ENCODE assay signal across 26 mouse cellular contexts in genomic region chr1:158241848-158242556, GRCm38 (mm10).
"Had no signal": no experiment of that assay in that cellular context is flagged by ENCODE, and none has a peak within 500 bp of the region (broad histone marks: within the 10 kb centered on the region; RNA-seq: fewer than 3 reads in every experiment).

No protein-coding gene starts in this region.

- H3K36me3 ChIP-seq: heart, embryonic 13.5 days; heart, embryonic 15.5 days; hindbrain, embryonic 10.5 days; kidney, embryonic 15.5 days; limb, embryonic 10.5 days; limb, embryonic 12.5 days; liver, embryonic 12.5 days had no signal

- DNase-seq: gastrocnemius, postnatal 14 days; gastrocnemius, postnatal 36 days; heart, adult 18-20 months; heart, postnatal 14 days; heart, postnatal 4 days; kidney, adult 11 months; kidney, adult 2 months; kidney, adult 9 months; kidney, postnatal 14 days; kidney, postnatal 36 days; liver had no signal

- H3K4me1 ChIP-seq: heart, embryonic 13.5 days; heart, embryonic 15.5 days; hindbrain, embryonic 10.5 days; hindbrain, embryonic 12.5 days; kidney, embryonic 15.5 days; limb, embryonic 10.5 days; limb, embryonic 12.5 days; liver, embryonic 12.5 days had no signal

- ATAC-seq: hindbrain, embryonic 16.5 days; intestine, embryonic 16.5 days; liver, embryonic 12.5 days had no signal

- H3K27me3 ChIP-seq: heart, embryonic 13.5 days; heart, embryonic 15.5 days; hindbrain, embryonic 12.5 days; kidney, embryonic 15.5 days; limb, embryonic 12.5 days; liver, embryonic 12.5 days had no signal

- H3K9me3 ChIP-seq: heart, embryonic 13.5 days; heart, embryonic 15.5 days; hindbrain, embryonic 10.5 days; hindbrain, embryonic 12.5 days; kidney, embryonic 15.5 days; limb, embryonic 10.5 days; limb, embryonic 12.5 days had no signal

- H3K27ac ChIP-seq: heart, embryonic 13.5 days; heart, embryonic 15.5 days; hindbrain, embryonic 10.5 days; hindbrain, embryonic 12.5 days; hindbrain, embryonic 14.5 days; kidney, embryonic 15.5 days; kidney, postnatal 0 days; left cerebral cortex, adult 2 months; limb, embryonic 10.5 days; limb, embryonic 12.5 days; liver, embryonic 12.5 days; liver, embryonic 14.5 days had no signal

- H3K4me3 ChIP-seq: heart, embryonic 13.5 days; heart, embryonic 15.5 days; hindbrain, embryonic 10.5 days; hindbrain, embryonic 12.5 days; kidney, embryonic 15.5 days; left cerebral cortex, adult 2 months; limb, embryonic 10.5 days; limb, embryonic 12.5 days; liver, embryonic 12.5 days had no signal

- H3K9ac ChIP-seq: heart, embryonic 13.5 days; heart, embryonic 15.5 days; hindbrain, embryonic 12.5 days; hindbrain, embryonic 14.5 days; kidney, embryonic 15.5 days; limb, embryonic 12.5 days; liver, embryonic 12.5 days; liver, embryonic 14.5 days had no signal

- H3K4me2 ChIP-seq: heart, embryonic 11.5 days; heart, embryonic 13.5 days; heart, embryonic 15.5 days; hindbrain, embryonic 12.5 days; hindbrain, embryonic 14.5 days; kidney, embryonic 15.5 days; limb, embryonic 12.5 days; liver, embryonic 12.5 days had no signal
